Mouse (Mus musculus) layer of hippocampus, adult 6 months (tissue): ENCODE data around the gene Decr2. TPM values are rescaled to one million over a fixed set of nuclear protein-coding genes. Genes with fewer than 3 reads are reported as not detected.

ENCODE experiments used
- long read RNA-seq, 2 experiments: library from polyadenylated mRNA; unstranded; transcript quantifications; one replicate each; pipeline ENCODE4 v2.0.0; 2019 to 2020
- polyA plus RNA-seq: library from polyadenylated mRNA; unstranded; fragments of <200 nt; fragmentation: Nextera tagmentation; gene quantifications from 2 replicates; pipeline ENCODE4 v1.2.3, GENCODE M21; 2021

The Decr2 gene
- 31.0 and 38.4 TPM in 2 replicates for polyA plus RNA-seq
- long read RNA-seq, experiment 1, transcript Decr2-203 (8 exons, 2,167 nt): minor isoform, 6 of 56 reads
- long read RNA-seq, experiment 1, transcript Decr2-201 (9 exons, 2,224 nt): major isoform, 30 of 56 reads
- long read RNA-seq, experiment 1, partial matches to known transcripts: 2 of 56 reads
- long read RNA-seq, experiment 1, other reads (novel, unspliced or antisense): 17 of 56 reads
- long read RNA-seq, experiment 2, transcript Decr2-201 (9 exons, 2,224 nt): major isoform, 196 of 245 reads
- long read RNA-seq, experiment 2, transcript Decr2-203 (8 exons, 2,167 nt): minor isoform, 5 of 245 reads
- long read RNA-seq, experiment 2, partial matches to known transcripts: 9 of 245 reads
- long read RNA-seq, experiment 2, other reads (novel, unspliced or antisense): 33 of 245 reads

GRCm38 (mm10) chr17:26089905-26090632, at the start of gene Decr2:
Gene Decr2 (minus strand): TSS chr17:26090337.

GRCm38 (mm10) chr17:26138239-26138836, 48.2 kb upstream of the Decr2 start, which contains the start of gene Axin1:
Gene Axin1 (plus strand): TSS chr17:26138688.

GRCm38 (mm10) chr17:26123267-26123684, 33.1 kb upstream of the Decr2 start, which contains the start of gene Mrpl28:
Gene Mrpl28 (plus strand): TSS chr17:26123500.

GRCm38 (mm10) chr17:26113181-26113948, 23.2 kb upstream of the Decr2 start, which contains the start of gene Tmem8:
Gene Tmem8 (plus strand): TSS chr17:26113299.

GRCm38 (mm10) chr17:26095121-26095740, 5.1 kb upstream of the Decr2 start, which contains the start of gene Nme4:
Gene Nme4 (minus strand): TSS chr17:26095602.

GRCm38 (mm10) chr17:26068831-26069739, 21.1 kb downstream of the Decr2 start, which contains the start of gene Rab11fip3:
Gene Rab11fip3 (minus strand): TSS chr17:26069555.

Other genes with a start within 250 kb of the Decr2 start
- 2.1 and 2.8 TPM in 2 replicates for gene Gm20683, start 248.6 kb downstream of the Decr2 start, polyA plus RNA-seq
- gene Rhot2, start 245.5 kb downstream of the Decr2 start, polyA plus RNA-seq: 8.6 and 8.7 TPM in 2 replicates
- gene Wdr90, start 228.8 kb downstream of the Decr2 start, polyA plus RNA-seq: 2.1 and 2.3 TPM in 2 replicates
- 36.0 and 36.4 TPM in 2 replicates for gene Mcrip2, start 221.6 kb downstream of the Decr2 start, polyA plus RNA-seq
- 87.8 and 94.9 TPM in 2 replicates for gene Mettl26, start 215.3 kb downstream of the Decr2 start, polyA plus RNA-seq
- not detected in 2 replicates for gene Wfikkn1, start 209.5 kb downstream of the Decr2 start, polyA plus RNA-seq
- gene Rab40c, start 170.6 kb downstream of the Decr2 start, polyA plus RNA-seq: 6.4 and 7.1 TPM in 2 replicates
- gene Pigq, start 145.4 kb downstream of the Decr2 start, polyA plus RNA-seq: 115 and 168 TPM in 2 replicates
- gene Nhlrc4, start 145.4 kb downstream of the Decr2 start, polyA plus RNA-seq: 1.6 and 1.9 TPM in 2 replicates
- gene A930017K11Rik, start 137.8 kb downstream of the Decr2 start, polyA plus RNA-seq: 0.54 and 1.1 TPM in 2 replicates
- gene Capn15, start 104.5 kb downstream of the Decr2 start, polyA plus RNA-seq: 9.0 and 12.3 TPM in 2 replicates
- gene Rab11fip3, start 20.8 kb downstream of the Decr2 start, polyA plus RNA-seq: 5.9 and 6.4 TPM in 2 replicates
- gene Nme4, start 5.3 kb upstream of the Decr2 start, polyA plus RNA-seq: 5.3 and 5.8 TPM in 2 replicates
- gene Tmem8, start 23.0 kb upstream of the Decr2 start, polyA plus RNA-seq: 1.9 and 2.1 TPM in 2 replicates
- gene Mrpl28, start 33.2 kb upstream of the Decr2 start, polyA plus RNA-seq: 173 and 179 TPM in 2 replicates
- 3.1 and 4.0 TPM in 2 replicates for gene Axin1, start 48.4 kb upstream of the Decr2 start, polyA plus RNA-seq
- gene Pdia2, start 108.8 kb upstream of the Decr2 start, polyA plus RNA-seq: not detected in 2 replicates
- 1.9 and 2.2 TPM in 2 replicates for gene Rgs11, start 112.6 kb upstream of the Decr2 start, polyA plus RNA-seq
- 102 and 119 TPM in 2 replicates for gene Arhgdig, start 117.4 kb upstream of the Decr2 start, polyA plus RNA-seq
- gene Fam234a, start 153.9 kb upstream of the Decr2 start, polyA plus RNA-seq: 17.5 and 23.7 TPM in 2 replicates
- gene Luc7l, start 162.6 kb upstream of the Decr2 start, polyA plus RNA-seq: 24.1 and 25.1 TPM in 2 replicates